In genomic region chr9:22407633-22408032, GRCm38 (mm10) we compare ENCODE assay signal across 22 mouse cellular contexts. TPM values are rescaled to one million over a fixed set of nuclear protein-coding genes. Genes with fewer than 3 reads are reported as not detected.
DNase-seq lines count a peak whose midpoint lies in the region; ATAC-seq and TF ChIP-seq lines count a peak whose summit lies in the region.
"Not testable (repeated sequence)": the region's sequence is repeated elsewhere in the genome, so short reads cannot be mapped to it uniquely, and the experiment has no call there.
"Had no signal": no experiment of that assay in that cellular context is flagged by ENCODE, and none has a peak within 500 bp of the region (broad histone marks: within the 10 kb centered on the region; RNA-seq: fewer than 3 reads in every experiment).

No protein-coding gene starts in this region.

- H3K9ac ChIP-seq in MEL (ENCODE audit: control insufficient read depth, low read depth, low read length, poor library complexity, severe bottlenecking); liver, embryonic 14.5 days (replicated peaks); stomach, postnatal 0 days (ENCODE audit: low read length): not testable (repeated sequence)

- not testable (repeated sequence) for H3K4me2 ChIP-seq in liver, embryonic 14.5 days (ENCODE audit: low read depth); stomach, postnatal 0 days (replicated peaks; ENCODE audit: low read depth)

- not testable (repeated sequence) for H3K4me3 ChIP-seq in E14TG2a.4 (replicated peaks; ENCODE audit: low read length); MEL (ENCODE audit: control insufficient read depth in 1 of 2, insufficient read depth in 1 of 2, low read depth in 2 of 2, low read length in 2 of 2); layer of hippocampus, adult 2 months; liver, embryonic 14.5 days (ENCODE audit: insufficient read depth in 1 of 2, low read depth in 2 of 2, low read length in 2 of 2); stomach, postnatal 0 days (ENCODE audit: low read depth, low read length)

- TF ChIP-seq POLR2A in MEL (IDR thresholded peaks at IDR 0.05; ENCODE audit: control insufficient read depth in 1 of 2, insufficient read depth in 1 of 2, low read depth in 1 of 2, low read length in 2 of 2, poor library complexity in 1 of 2): not testable (repeated sequence)

- 52% methylated on average over 3 of the region's 4 CpGs for WGBS in liver, embryonic 14.5 days (ENCODE audit: insufficient replicate concordance)
- WGBS in stomach, postnatal 0 days: 83% methylated on average over 1 of the region's 4 CpGs

- TF ChIP-seq EP300 in MEL (IDR thresholded peaks at IDR 0.05; ENCODE audit: low read depth in 1 of 2, low read length in 2 of 2); liver, embryonic 14.5 days (IDR thresholded peaks at IDR 0.05; ENCODE audit: low read depth); stomach, postnatal 0 days (optimal IDR thresholded peaks at IDR 0.05): not testable (repeated sequence)

- not testable (repeated sequence) for H3K36me3 ChIP-seq in E14TG2a.4 (ENCODE audit: insufficient read depth, low read length); liver, embryonic 14.5 days (replicated peaks; ENCODE audit: control insufficient read depth, insufficient read depth, low read depth); stomach, postnatal 0 days (ENCODE audit: control insufficient read depth, insufficient read depth, low read length)
- peaks cover 0 to 14% of the 10 kb centered on the region in 2 experiments; a peak in 2 of 4 replicates for H3K36me3 ChIP-seq in MEL (ENCODE audit: control insufficient read depth in 1 of 2, insufficient read depth in 2 of 2, low read length in 2 of 2)

- not testable (repeated sequence) for H3K9me3 ChIP-seq in E14TG2a.4 (ENCODE audit: low read length); MEL (replicated peaks; ENCODE audit: insufficient read depth, low read length); liver, embryonic 14.5 days (ENCODE audit: control insufficient read depth, low read length); stomach, postnatal 0 days (ENCODE audit: control insufficient read depth, low read length)

- not testable (repeated sequence) for ATAC-seq in Patski; liver, embryonic 14.5 days (ENCODE audit: insufficient read depth); stomach, postnatal 0 days (ENCODE audit: low FRiP score, low TSS enrichment)

- POLR2A ChIA-PET in Patski (lab: Charles Lee): not testable (repeated sequence)

- not testable (repeated sequence) for DNase-seq in MEL (ENCODE audit: low read depth, low spot score); Patski (ENCODE audit: low read depth, low spot score); layer of hippocampus, adult 2 months (ENCODE audit: low spot score in 2 of 2); liver, embryonic 14.5 days (ENCODE audit: low read depth in 3 of 3, low spot score in 3 of 3); stomach, postnatal 0 days (ENCODE audit: low spot score)

- TF ChIP-seq CTCF in E14TG2a.4 (conservative IDR thresholded peaks at IDR 0.05; ENCODE audit: low read length): peak; percentile 22; the same call in 1 of the 2 replicates
- peak in 1 of 3 experiments; percentile 22; a peak in 3 of 6 replicates for TF ChIP-seq CTCF in MEL (IDR thresholded peaks at IDR 0.05 in 2 of 3, conservative IDR thresholded peaks at IDR 0.05 in 1 of 3; ENCODE audit: control insufficient read depth in 1 of 3, insufficient read depth in 1 of 3, low read depth in 2 of 3, low read length in 3 of 3, poor library complexity in 1 of 3, severe bottlenecking in 1 of 3)
- TF ChIP-seq CTCF in Patski (IDR thresholded peaks at IDR 0.05): peak; percentile 35
- 0 out of 2 replicates have a peak, but pooled peaks have one; percentile 26 for TF ChIP-seq CTCF in layer of hippocampus, adult 2 months (conservative IDR thresholded peaks at IDR 0.05)
- TF ChIP-seq CTCF in liver, embryonic 14.5 days (IDR thresholded peaks at IDR 0.05; ENCODE audit: low read depth): 0 out of 2 replicates have a peak, but pooled peaks have one; percentile 8
- TF ChIP-seq CTCF in stomach, postnatal 0 days (IDR thresholded peaks at IDR 0.05; ENCODE audit: low read depth): 0 out of 2 replicates have a peak, but pooled peaks have one; percentile 2

- not testable (repeated sequence) for H3K27me3 ChIP-seq in E14TG2a.4 (ENCODE audit: insufficient read depth, low read length); MEL (ENCODE audit: control insufficient read depth in 1 of 2, insufficient read depth in 2 of 2, low read length in 2 of 2); Patski; liver, embryonic 14.5 days (ENCODE audit: control insufficient read depth, insufficient read depth, low read length); stomach, postnatal 0 days (ENCODE audit: control insufficient read depth, insufficient read depth, low read length)

- not testable (repeated sequence) for H3K79me2 ChIP-seq in MEL (ENCODE audit: control insufficient read depth, insufficient read depth, low read length, poor library complexity)

- CTCF ChIA-PET in Patski (lab: Charles Lee): interaction anchor here (1.3 to 1.7 kb wide), 2 partner anchors 9 to 252 kb away, joined by 5 to 6 read pairs; no protein-coding TSS in a partner anchor

- H3K27ac ChIP-seq in MEL (ENCODE audit: control insufficient read depth, low read depth, low read length); layer of hippocampus, adult 2 months; liver, embryonic 14.5 days; stomach, postnatal 0 days (replicated peaks): not testable (repeated sequence)

- not testable (repeated sequence) for TF ChIP-seq RAD21 in MEL (IDR thresholded peaks at IDR 0.05; ENCODE audit: low read depth, low read length)

- not testable (repeated sequence) for H3K4me1 ChIP-seq in E14TG2a.4 (replicated peaks; ENCODE audit: low read depth, low read length); liver, embryonic 14.5 days (replicated peaks; ENCODE audit: control insufficient read depth in 2 of 2, insufficient read depth in 2 of 2, low read length in 1 of 2); stomach, postnatal 0 days (replicated peaks; ENCODE audit: control insufficient read depth, insufficient read depth)
- peaks cover 6 to 14% of the 10 kb centered on the region in 2 experiments for H3K4me1 ChIP-seq in MEL (ENCODE audit: control insufficient read depth in 1 of 2, insufficient read depth in 2 of 2, low read length in 2 of 2)

- in situ Hi-C loops in Patski (cut with MboI; ENCODE audit: low pct_unique_long_range_greater_than_20kb): loop anchor here (10.0 kb wide), 1 partner anchor 343 kb away; no protein-coding TSS in a partner anchor

TF ChIP-seq in MEL, 35 proteins besides CTCF, POLR2A, EP300 and RAD21:
- TF ChIP-seq MYC (IDR thresholded peaks at IDR 0.05; ENCODE audit: low read depth, low read length) (peak; percentile 60; the same call in 1 of the 2 replicates), ZNF384 (IDR thresholded peaks at IDR 0.05; ENCODE audit: low read depth, low read length) (peak; percentile 53)

RNA-seq across cellular contexts. Expression of gene 9530077C05Rik, which starts 3.7 kb away (rescaled TPM):
- total RNA-seq in MEL (2012; rRNA removed): 4.1 and 4.5 TPM in 2 replicates
- 1 to 10 TPM in 1 of 2 experiments, not detected in 1; 6.9 TPM for polyA plus RNA-seq in MEL (2012; ENCODE audit: insufficient read depth in 1 of 2, insufficient read length in 2 of 2, low read depth in 1 of 2, low replicate concordance in 2 of 2, missing spikeins in 1 of 2)
- polyA plus RNA-seq in Patski (2021): 12.7 TPM
- total RNA-seq in layer of hippocampus, adult 2 months (2021): 1 to 10 TPM; 7.6 to 9.6 TPM
- polyA plus RNA-seq in liver, embryonic 14.5 days (2012; rRNA removed): 0.89 and 1.1 TPM in 2 replicates
- polyA plus RNA-seq in liver, embryonic 14.5 days (2014; fragmentation: Nextera tagmentation; extraction: Ambion mirVana): 1.5 and 1.8 TPM in 2 replicates
- 2.2 and 2.8 TPM in 2 replicates for polyA plus RNA-seq in stomach, postnatal 0 days (2015; fragmentation: Nextera tagmentation; extraction: Ambion mirVana)

RNA-seq across cellular contexts. Expression of gene Anln, which starts 18.6 kb away (rescaled TPM):
- 93.3 and 105 TPM in 2 replicates for total RNA-seq in MEL (2012; rRNA removed)
- polyA plus RNA-seq in MEL (2012; ENCODE audit: insufficient read depth in 1 of 2, insufficient read length in 2 of 2, low read depth in 1 of 2, low replicate concordance in 2 of 2, missing spikeins in 1 of 2): 100 to 1,000 TPM in 1 of 2 experiments, 10 to 100 TPM in 1; 93.3 to 114 TPM
- polyA plus RNA-seq in Patski (2021): 87.6 TPM
- total RNA-seq in layer of hippocampus, adult 2 months (2021): 10 to 100 TPM; 17.4 to 21.5 TPM
- polyA plus RNA-seq in liver, embryonic 14.5 days (2012; rRNA removed): 13.8 and 20.1 TPM in 2 replicates
- polyA plus RNA-seq in liver, embryonic 14.5 days (2014; fragmentation: Nextera tagmentation; extraction: Ambion mirVana): 27.0 and 31.2 TPM in 2 replicates
- polyA plus RNA-seq in stomach, postnatal 0 days (2015; fragmentation: Nextera tagmentation; extraction: Ambion mirVana): 13.3 and 15.7 TPM in 2 replicates

RNA-seq across cellular contexts. Expression of gene Gm17545, which starts 46.5 kb away (rescaled TPM):
- not detected in 2 replicates for total RNA-seq in MEL (2012; rRNA removed)
- polyA plus RNA-seq in MEL (2012; ENCODE audit: insufficient read depth in 1 of 2, insufficient read length in 2 of 2, low read depth in 1 of 2, low replicate concordance in 2 of 2, missing spikeins in 1 of 2): not detected
- polyA plus RNA-seq in Patski (2021): not detected
- not detected for total RNA-seq in layer of hippocampus, adult 2 months (2021)
- polyA plus RNA-seq in liver, embryonic 14.5 days (2012; rRNA removed): not detected in 2 replicates
- not detected in 2 replicates for polyA plus RNA-seq in liver, embryonic 14.5 days (2014; fragmentation: Nextera tagmentation; extraction: Ambion mirVana)
- polyA plus RNA-seq in stomach, postnatal 0 days (2015; fragmentation: Nextera tagmentation; extraction: Ambion mirVana): not detected in 2 replicates
- total RNA-seq: adrenal gland, adult 18-20 months; adrenal gland, adult 2 months; adrenal gland, adult 8-10 months; adrenal gland, postnatal 10 days; adrenal gland, postnatal 14 days; adrenal gland, postnatal 25 days; adrenal gland, postnatal 36 days; adrenal gland, postnatal 4 days; CH12.LX; ES-E14; G1E had no signal
- polyA plus RNA-seq: activated CD4-positive, CD25-positive, alpha-beta regulatory T cell, adult 4 months; adrenal gland, adult 2 months; brain, embryonic 14.5 days; C2C12; CD4-positive, CD25-positive, alpha-beta regulatory T cell, adult 4 months; cerebellum, adult 2 months; G1E had no signal
